Mouse (Mus musculus) G1E (cell line): ENCODE measurements around the gene Phf2. TPM values are rescaled to one million over a fixed set of nuclear protein-coding genes. Genes with fewer than 3 reads are reported as not detected.

Source experiments
- ATAC-seq: 2 replicates; pipeline ENCODE4 v1.8.0; 2016; ENCODE audit warnings: mild to moderate bottlenecking; ENCODE audit not compliant: insufficient number of reproducible peaks, poor library complexity, low FRiP score, severe bottlenecking; ENCODE audit errors: extremely low read depth
- DNase-seq: peaks from one replicate; pipeline ENCODE4 v3.0.0; 2012; ENCODE audit warnings: low spot score
- H3K27me3 ChIP-seq: 2 replicates; pipeline ENCODE4 v1.6.1; 2012; ENCODE audit warnings: mild to moderate bottlenecking, low read length, inconsistent platforms; ENCODE audit not compliant: insufficient read depth
- H3K36me3 ChIP-seq: replicated peaks from 2 replicates; pipeline ENCODE3; 2012; ENCODE audit warnings: mild to moderate bottlenecking, inconsistent platforms
- H3K4me1 ChIP-seq: 2 replicates; pipeline ENCODE4 v1.6.1; 2012; ENCODE audit warnings: low read depth, low read length, inconsistent platforms, mixed read lengths; ENCODE audit not compliant: insufficient read depth
- H3K4me3 ChIP-seq: 2 replicates; pipeline ENCODE4 v1.5.1; 2012; ENCODE audit warnings: low read depth, mild to moderate bottlenecking, inconsistent platforms, low read length, moderate library complexity, mixed read lengths
- H3K9me3 ChIP-seq: replicated peaks from 2 replicates; pipeline ENCODE4 v1.6.1; 2012; ENCODE audit warnings: inconsistent platforms
- CTCF ChIP-seq: IDR thresholded peaks from 2 replicates; pipeline ENCODE4 v1.5.1; 2012; ENCODE audit warnings: low read depth, low read length, inconsistent platforms, mixed read lengths
- GATA1 ChIP-seq: IDR thresholded peaks from 2 replicates; pipeline ENCODE4 v1.6.1; 2012; ENCODE audit warnings: borderline replicate concordance, low read length, inconsistent platforms, mixed read lengths
- GATA2 ChIP-seq: IDR thresholded peaks from 2 replicates; pipeline ENCODE4 v1.6.1; 2012; ENCODE audit warnings: low read depth, low read length, inconsistent platforms, borderline replicate concordance
- POLR2AphosphoS5 ChIP-seq: IDR thresholded peaks from 2 replicates; pipeline ENCODE4 v1.6.1; 2012; ENCODE audit warnings: low read depth, low read length, inconsistent platforms; ENCODE audit not compliant: insufficient replicate concordance
- TAL1 ChIP-seq: conservative IDR thresholded peaks from 2 replicates; pipeline ENCODE4 v1.6.1; 2012; ENCODE audit warnings: low read depth, low read length, inconsistent platforms, mixed read lengths
- polyA plus RNA-seq: library from polyadenylated mRNA; stranded (reverse); fragments of >175 nt; gene quantifications from 2 replicates; pipeline ENCODE4 v1.2.3, GENCODE M21; 2012
- total RNA-seq, 2 experiments: library from RNA; stranded (forward) in 1 of 2; stranded (reverse) in 1 of 2; fragments of 200-1000 nt in 1 of 2; fragments of >200 nt in 1 of 2; fragmentation: Nextera tagmentation in 1 of 2; gene quantifications; 2 replicates each; pipeline ENCODE4 v1.2.3; 2014 to 2017

Gene Phf2
- total and polyA plus RNA-seq, 3 experiments, result 9.6 to 53.7 (median 45.3) TPM

DNA sequence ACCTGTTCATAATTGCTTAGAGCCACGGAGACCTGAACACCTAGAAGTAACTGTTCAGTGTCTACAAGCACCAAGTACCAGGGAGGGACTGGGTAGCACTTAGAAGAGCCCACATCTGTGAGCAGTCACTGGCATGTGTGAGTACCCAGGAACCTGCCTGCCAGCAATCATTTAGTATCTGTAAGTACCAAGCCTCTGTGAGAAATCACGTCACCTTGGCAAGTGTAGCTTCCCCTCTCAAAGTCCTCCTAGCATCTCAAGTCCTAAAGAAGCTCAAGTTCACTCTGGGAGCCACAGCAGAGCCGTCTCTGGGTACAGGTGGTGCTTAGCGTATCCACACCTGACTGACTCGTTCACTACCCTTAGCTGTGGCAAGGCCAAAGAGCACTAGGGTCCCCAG lies 19.2 kb downstream of the Phf2 start:
- DNase-seq (no peak), ATAC-seq (no peak)
- Histone ChIP-seq H3K9me3 (no peaks in the 10 kb centered on the region), H3K27me3 (no peaks in the 10 kb centered on the region), H3K4me1 (peaks cover 22% of the 10 kb centered on the region), H3K4me3 (no peak overlapping the region), H3K36me3 (peaks cover 60% of the 10 kb centered on the region)
- TF ChIP-seq CTCF (no peak), POLR2AphosphoS5 (no peak), GATA2 (no peak), TAL1 (no peak), GATA1 (no peak)

DNA sequence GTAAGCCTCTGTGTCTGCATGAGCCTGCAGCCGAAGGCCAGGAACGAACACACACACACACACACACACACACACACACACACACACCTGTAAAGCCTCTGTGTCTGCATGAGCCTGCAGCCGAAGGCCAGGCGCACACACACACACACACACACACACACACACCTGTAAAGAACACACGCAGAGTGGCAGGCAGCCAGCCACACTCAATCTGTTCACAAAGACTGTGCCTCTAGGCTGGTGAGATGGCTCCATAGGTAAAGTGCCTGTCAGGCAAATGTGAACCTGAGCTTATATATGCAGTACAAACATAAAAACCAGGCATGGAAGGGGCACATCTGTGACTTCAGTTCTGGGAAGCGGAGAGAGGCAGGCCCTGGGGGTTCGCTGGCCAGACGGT lies 20.1 kb downstream of the Phf2 start:
- no peaks in the 10 kb centered on the region for H3K27me3 ChIP-seq

DNA sequence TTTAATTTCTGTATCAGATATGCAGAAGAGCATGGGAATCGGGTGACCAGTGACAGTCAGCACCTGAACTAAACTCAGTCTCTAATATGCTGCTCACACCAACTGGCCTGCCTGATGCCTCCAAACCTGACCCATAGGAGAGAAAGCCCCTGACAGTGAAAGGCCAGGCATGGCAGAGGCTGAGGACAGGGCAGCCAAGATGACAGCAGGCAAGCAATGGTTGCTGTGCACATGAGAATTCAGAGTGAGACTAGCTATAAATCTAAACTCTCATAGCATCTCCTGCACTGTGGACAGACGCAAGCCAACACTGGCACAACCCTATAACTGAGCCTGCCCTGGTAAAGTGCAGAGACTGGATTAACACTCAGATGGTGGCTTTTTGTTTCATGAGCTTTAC lies 20.6 kb downstream of the Phf2 start:
- peaks cover 49% of the 10 kb centered on the region for H3K36me3 ChIP-seq
- H3K4me1 ChIP-seq, result peaks cover 31% of the 10 kb centered on the region
- ATAC-seq (no peak), DNase-seq (no peak)
- no peaks in the 10 kb centered on the region for H3K27me3 ChIP-seq
- H3K9me3 ChIP-seq, result no peaks in the 10 kb centered on the region
- TF ChIP-seq GATA2 (no peak), GATA1 (no peak), CTCF (no peak), TAL1 (no peak)
- H3K4me3 ChIP-seq, result no peak overlapping the region

More for the DNA sequence above, 20.1 kb downstream of the Phf2 start:
- ATAC-seq (no peak), DNase-seq (no peak)
- TF ChIP-seq CTCF, result no peak
- no peak for TF ChIP-seq GATA2
- no peak for TF ChIP-seq TAL1
- TF ChIP-seq POLR2AphosphoS5, result no peak
- no peak for TF ChIP-seq GATA1
- Histone ChIP-seq H3K36me3 (peaks cover 53% of the 10 kb centered on the region), H3K9me3 (no peaks in the 10 kb centered on the region), H3K4me1 (peaks cover 29% of the 10 kb centered on the region), H3K4me3 (no peak overlapping the region)

DNA sequence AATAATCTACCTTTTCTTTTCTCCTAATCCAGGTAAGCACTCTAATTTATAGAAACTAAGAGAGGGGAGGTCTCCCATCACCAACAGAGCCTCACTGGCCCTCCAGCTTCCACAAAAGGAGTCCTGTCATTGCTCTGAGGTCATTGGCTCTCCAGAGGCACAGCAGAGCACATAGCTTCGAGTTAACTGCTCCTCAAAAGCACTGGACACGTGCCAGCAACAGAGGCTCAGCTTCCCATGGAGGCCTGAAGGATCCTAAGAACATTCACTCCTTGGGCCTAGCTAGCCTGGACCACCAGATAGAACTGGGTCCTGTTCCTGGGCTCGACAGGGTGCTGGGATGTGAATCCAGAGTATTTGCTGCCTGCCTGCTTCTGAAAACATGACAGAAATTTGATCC lies 21.8 kb downstream of the Phf2 start:
- TF ChIP-seq CTCF (no peak), POLR2AphosphoS5 (no peak), GATA1 (no peak), TAL1 (no peak), GATA2 (no peak)
- no peak for DNase-seq
- ATAC-seq, result no peak
- H3K4me1 ChIP-seq, result peaks cover 29% of the 10 kb centered on the region
- no peaks in the 10 kb centered on the region for H3K9me3 ChIP-seq
- H3K4me3 ChIP-seq, result no peak overlapping the region
- H3K36me3 ChIP-seq, result peaks cover 42% of the 10 kb centered on the region
- no peaks in the 10 kb centered on the region for H3K27me3 ChIP-seq

DNA sequence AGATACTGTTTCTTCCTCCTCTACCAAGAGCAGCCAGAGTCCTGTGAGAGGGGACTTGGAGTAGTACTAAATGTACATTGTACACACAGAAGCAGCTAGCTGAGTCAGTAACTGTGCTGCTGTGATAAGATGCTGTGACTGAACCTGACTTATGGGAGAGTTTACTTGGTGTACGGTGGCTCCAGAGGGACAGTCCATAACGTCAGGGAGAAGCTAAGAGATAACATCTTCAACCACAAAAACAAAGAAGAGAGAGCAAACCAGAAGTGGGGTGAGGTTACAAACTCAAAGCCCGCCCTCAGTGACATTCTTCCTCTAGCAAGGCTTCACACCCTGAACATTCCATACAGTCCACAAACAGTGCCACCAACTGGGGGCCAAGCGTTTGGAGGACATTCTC lies 25.6 kb downstream of the Phf2 start:
- ATAC-seq (peak; percentile 81), DNase-seq (peak; percentile 64)
- Histone ChIP-seq H3K4me3 (no peak overlapping the region; the same call in 1 of the 2 replicates), H3K9me3 (no peaks in the 10 kb centered on the region), H3K4me1 (peaks cover 39% of the 10 kb centered on the region), H3K27me3 (no peaks in the 10 kb centered on the region), H3K36me3 (peaks cover 48% of the 10 kb centered on the region)
- no peak for TF ChIP-seq POLR2AphosphoS5
- TF ChIP-seq CTCF, result no peak
- no peak for TF ChIP-seq GATA1
- TF ChIP-seq TAL1, result no peak
- no peak for TF ChIP-seq GATA2

DNA sequence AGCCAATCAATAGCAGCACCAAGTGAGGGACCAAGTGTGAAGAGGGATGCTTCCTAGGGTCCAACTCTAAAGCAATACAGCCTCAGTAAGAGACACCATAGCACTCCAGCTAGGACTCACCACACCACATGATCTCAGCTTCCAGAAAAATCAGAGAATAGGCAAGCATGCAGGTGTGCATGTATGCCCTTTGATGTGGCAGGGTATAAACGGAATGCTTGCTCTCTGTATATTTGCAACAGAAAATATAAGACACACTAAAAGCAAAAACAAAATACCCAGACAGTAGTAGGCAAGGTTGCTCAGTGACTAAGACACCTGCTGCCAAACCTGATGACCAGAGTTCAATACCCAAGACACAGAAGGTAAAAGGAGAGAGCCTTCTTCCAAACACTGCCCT lies 27.4 kb downstream of the Phf2 start:
- H3K4me3 ChIP-seq, result no peak overlapping the region
- peaks cover 39% of the 10 kb centered on the region for H3K36me3 ChIP-seq
- TF ChIP-seq CTCF (no peak), TAL1 (no peak), GATA1 (no peak), GATA2 (no peak), POLR2AphosphoS5 (no peak)
- no peak for DNase-seq
- H3K27me3 ChIP-seq, result no peaks in the 10 kb centered on the region
- ATAC-seq, result no peak
- H3K4me1 ChIP-seq, result peaks cover 42% of the 10 kb centered on the region
- no peaks in the 10 kb centered on the region for H3K9me3 ChIP-seq
